Mouse (Mus musculus) ovary, postnatal 10 days (tissue): Measurements from ENCODE around the gene Hsf5.

Experiments used
- DNase-seq: peaks from one replicate; pipeline ENCODE4 v3.0.0; 2022; ENCODE audit warnings: low spot score

The Hsf5 gene

GRCm38 (mm10) chr11:87590841-87591525, 26.0 kb upstream of the Hsf5 start:
- no peak for DNase-seq

- DNase-seq, result peak; percentile 92
Measured at GRCm38 (mm10) chr11:87591526-87592353, 25.2 kb upstream of the Hsf5 start, which contains the start of gene Mtmr4. Mtmr4 (plus strand) TSS chr11:87592162.

GRCm38 (mm10) chr11:87592354-87592695, 24.6 kb upstream of the Hsf5 start:
- DNase-seq, result no peak

GRCm38 (mm10) chr11:87592713-87593598, 24.0 kb upstream of the Hsf5 start:
- DNase-seq, result no peak

- peak; percentile 55 for DNase-seq
Measured at GRCm38 (mm10) chr11:87595327-87595841, 21.6 kb upstream of the Hsf5 start.

- no peak for DNase-seq
Measured at GRCm38 (mm10) chr11:87595976-87596375, 21.0 kb upstream of the Hsf5 start.

- no peak for DNase-seq
Measured at GRCm38 (mm10) chr11:87596492-87596891, 20.5 kb upstream of the Hsf5 start.

GRCm38 (mm10) chr11:87597061-87597460, 19.9 kb upstream of the Hsf5 start:
- no peak for DNase-seq

- DNase-seq, result no peak
Measured at GRCm38 (mm10) chr11:87599395-87600089, 17.4 kb upstream of the Hsf5 start.

GRCm38 (mm10) chr11:87600322-87600853, 16.6 kb upstream of the Hsf5 start:
- DNase-seq, result no peak

- no peak for DNase-seq
Measured at GRCm38 (mm10) chr11:87602234-87602633, 14.7 kb upstream of the Hsf5 start.

GRCm38 (mm10) chr11:87603571-87603970, 13.4 kb upstream of the Hsf5 start:
- no peak for DNase-seq

- DNase-seq, result no peak
Measured at GRCm38 (mm10) chr11:87609264-87609663, 7.7 kb upstream of the Hsf5 start.

- no peak for DNase-seq
Measured at GRCm38 (mm10) chr11:87611547-87611946, 5.4 kb upstream of the Hsf5 start.

GRCm38 (mm10) chr11:87613972-87614371, 3.0 kb upstream of the Hsf5 start:
- DNase-seq, result no peak

- no peak for DNase-seq
Measured at GRCm38 (mm10) chr11:87615551-87615950, 1.4 kb upstream of the Hsf5 start.

GRCm38 (mm10) chr11:87615952-87616351, 1.0 kb upstream of the Hsf5 start:
- DNase-seq, result no peak

- no peak for DNase-seq
Measured at GRCm38 (mm10) chr11:87617606-87618005, 642 bp downstream of the Hsf5 start.

GRCm38 (mm10) chr11:87623160-87623559, 6.2 kb downstream of the Hsf5 start:
- DNase-seq, result no peak

- no peak for DNase-seq
Measured at GRCm38 (mm10) chr11:87629859-87630258, 12.9 kb downstream of the Hsf5 start.

- no peak for DNase-seq
Measured at GRCm38 (mm10) chr11:87638793-87639192, 21.8 kb downstream of the Hsf5 start.
